Mouse (Mus musculus) lung, postnatal 0 days (tissue): ENCODE measurements around the gene Wwp2.

Source experiments
- CTCF ChIP-seq: IDR thresholded peaks from 2 replicates; pipeline ENCODE4 v1.5.1; 2016; ENCODE audit warnings: antibody characterized with exemption, mild to moderate bottlenecking
- EP300 ChIP-seq: IDR thresholded peaks from 2 replicates; pipeline ENCODE4 v1.6.1; 2016; ENCODE audit warnings: antibody characterized with exemption, mild to moderate bottlenecking, control low read depth

DNA sequence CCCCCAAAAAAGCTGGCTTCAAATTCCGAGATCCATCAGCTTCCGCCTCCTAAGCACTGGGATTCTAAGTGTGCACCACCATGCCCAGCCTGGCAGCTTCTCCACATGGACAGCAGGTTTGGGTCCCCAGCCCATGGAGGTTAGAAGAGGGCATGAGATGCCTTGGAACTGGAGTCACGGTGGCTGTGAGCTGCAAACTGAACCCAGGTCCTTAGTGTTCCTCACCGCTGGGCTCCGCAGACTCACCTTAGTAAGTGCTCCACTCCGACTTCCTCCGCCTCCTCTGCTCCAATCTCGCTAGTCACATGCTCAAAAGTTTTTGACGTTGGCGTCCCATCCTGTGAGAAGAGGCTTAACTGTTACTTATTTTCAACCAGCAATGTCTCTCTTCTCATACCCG, 146.0 kb downstream of the Wwp2 start:
- no peak for TF ChIP-seq CTCF
- TF ChIP-seq EP300 = no peak
